Mouse (Mus musculus) embryonic facial prominence, embryonic 11.5 days (tissue): ENCODE measurements at regions not wholly inside any gene's neighbourhood (a gene's known extent, or its start where the extent isn't known, plus 50 kb on each side); places are given as distances from the start of the nearest gene placed in this dataset.

Experiments used
- ATAC-seq: fragments of 200-750 bp; cut with Nextera tagmentation; replicated peaks from 2 replicates; pipeline ENCODE4 v1.8.0; 2017; ENCODE audit warnings: low read depth; ENCODE audit not compliant: insufficient number of reproducible peaks, low FRiP score, low TSS enrichment
- DNase-seq: peaks from one replicate; pipeline ENCODE4 v3.0.0-alpha.2; 2015; ENCODE audit warnings: low spot score
- H3K27ac ChIP-seq: fragments of 300-500 bp; sonication (generic); replicated peaks from 2 replicates; pipeline ENCODE4 v1.5.1; 2014; ENCODE audit warnings: mild to moderate bottlenecking, low read depth, low read length, control low read depth
- H3K27me3 ChIP-seq: fragments of 300-500 bp; sonication (generic); 2 replicates; pipeline ENCODE4 v1.6.1; 2014; ENCODE audit warnings: mild to moderate bottlenecking, low read length, moderate library complexity, mixed read lengths; ENCODE audit not compliant: control insufficient read depth, insufficient read depth
- H3K36me3 ChIP-seq: fragments of 300-500 bp; sonication (generic); replicated peaks from 2 replicates; pipeline ENCODE4 v1.6.1; 2014; ENCODE audit warnings: low read depth, mild to moderate bottlenecking, low read length, moderate library complexity, mixed read lengths; ENCODE audit not compliant: control insufficient read depth, insufficient read depth
- H3K4me1 ChIP-seq: fragments of 300-500 bp; sonication (generic); 2 replicates; pipeline ENCODE4 v1.6.1; 2014; ENCODE audit warnings: low read length, mixed read lengths; ENCODE audit not compliant: control insufficient read depth, insufficient read depth
- H3K4me2 ChIP-seq: fragments of 300-500 bp; sonication (generic); 2 replicates; pipeline ENCODE4 v1.6.1; 2014; ENCODE audit warnings: low read depth, mild to moderate bottlenecking, control low read depth, low read length, moderate library complexity
- H3K4me3 ChIP-seq: fragments of 300-500 bp; sonication (generic); 2 replicates; pipeline ENCODE4 v1.5.1; 2014; ENCODE audit warnings: low read depth, low read length, control low read depth
- H3K9ac ChIP-seq: fragments of 300-500 bp; sonication (generic); replicated peaks from 2 replicates; pipeline ENCODE4 v1.6.1; 2014; ENCODE audit warnings: mild to moderate bottlenecking, control low read depth, low read length
- H3K9me3 ChIP-seq: fragments of 300-500 bp; sonication (generic); replicated peaks from 2 replicates; pipeline ENCODE4 v1.6.1; 2016; ENCODE audit warnings: mild to moderate bottlenecking, low read length, inconsistent platforms, mixed read lengths; ENCODE audit not compliant: control insufficient read depth
- WGBS: fragments of 180-500 bp; shearing (Covaris S2); extraction: QIAGEN DNeasy Blood & Tissue Kit; methylation state at CpG from one replicate; pipeline ENCODE4 v1.1.7; 2014; 5-methylcytosine and 5-hydroxymethylcytosine counted together

GRCm38 (mm10) chr14:76617447-76617846 is 60.8 kb upstream of the Serp2 start:
- no peak overlapping the region for H3K4me3 ChIP-seq
- H3K36me3 ChIP-seq: no peaks in the 10 kb centered on the region
- no peaks in the 10 kb centered on the region for H3K4me1 ChIP-seq
- WGBS: 83% methylated on average over 11 of the region's 11 CpGs
- no peak overlapping the region for H3K27ac ChIP-seq
- DNase-seq (no peak), ATAC-seq (no peak)
- H3K4me2 ChIP-seq: no peak overlapping the region
- no peaks in the 10 kb centered on the region for H3K9me3 ChIP-seq
- no peaks in the 10 kb centered on the region for H3K27me3 ChIP-seq
- H3K9ac ChIP-seq: no peak overlapping the region

- ATAC-seq (no peak), DNase-seq (no peak)
- no peak overlapping the region for H3K27ac ChIP-seq
- H3K36me3 ChIP-seq: no peaks in the 10 kb centered on the region
- H3K9ac ChIP-seq: no peak overlapping the region
- H3K4me3 ChIP-seq: no peak overlapping the region
- no peaks in the 10 kb centered on the region for H3K9me3 ChIP-seq
- no peak overlapping the region for H3K4me2 ChIP-seq
- H3K27me3 ChIP-seq: no peaks in the 10 kb centered on the region
- 35% methylated on average over 3 of the region's 3 CpGs for whole genome bisulfite sequencing
- no peaks in the 10 kb centered on the region for H3K4me1 ChIP-seq
Observed at GRCm38 (mm10) chr14:76616367-76616683, 59.6 kb upstream of the Serp2 start.

GRCm38 (mm10) chr14:76615603-76616366 is 59.1 kb upstream of the Serp2 start:
- DNase-seq (no peak), ATAC-seq (no peak)
- Histone ChIP-seq H3K4me3 (no peak overlapping the region), H3K9ac (no peak overlapping the region), H3K9me3 (no peaks in the 10 kb centered on the region), H3K27ac (no peak overlapping the region), H3K4me1 (no peaks in the 10 kb centered on the region), H3K36me3 (no peaks in the 10 kb centered on the region), H3K27me3 (no peaks in the 10 kb centered on the region), H3K4me2 (no peak overlapping the region)
- WGBS: 66% methylated on average over 8 of the region's 8 CpGs

- Histone ChIP-seq H3K9me3 (no peaks in the 10 kb centered on the region), H3K36me3 (no peaks in the 10 kb centered on the region), H3K4me3 (no peak overlapping the region), H3K27ac (no peak overlapping the region), H3K4me1 (no peaks in the 10 kb centered on the region), H3K9ac (no peak overlapping the region), H3K4me2 (no peak overlapping the region), H3K27me3 (no peaks in the 10 kb centered on the region)
- WGBS: 72% methylated on average over 11 of the region's 11 CpGs
- DNase-seq: no peak
- ATAC-seq: no peak
Observed at GRCm38 (mm10) chr14:76615182-76615581, 58.5 kb upstream of the Serp2 start.

- Histone ChIP-seq H3K36me3 (no peaks in the 10 kb centered on the region), H3K9ac (no peak overlapping the region), H3K4me1 (no peaks in the 10 kb centered on the region), H3K4me2 (no peak overlapping the region), H3K27ac (no peak overlapping the region), H3K27me3 (no peaks in the 10 kb centered on the region), H3K4me3 (no peak overlapping the region), H3K9me3 (no peaks in the 10 kb centered on the region)
- no peak for ATAC-seq
- DNase-seq: no peak
- WGBS: 85% methylated on average over 5 of the region's 5 CpGs
Observed at GRCm38 (mm10) chr14:76614682-76615081, 58.0 kb upstream of the Serp2 start.

GRCm38 (mm10) chr14:76613604-76614003 is 56.9 kb upstream of the Serp2 start:
- 91% methylated on average over 6 of the region's 6 CpGs for WGBS
- Histone ChIP-seq H3K4me3 (no peak overlapping the region), H3K36me3 (no peaks in the 10 kb centered on the region), H3K27ac (no peak overlapping the region), H3K9ac (no peak overlapping the region), H3K4me2 (no peak overlapping the region), H3K27me3 (no peaks in the 10 kb centered on the region), H3K4me1 (no peaks in the 10 kb centered on the region), H3K9me3 (no peaks in the 10 kb centered on the region)
- ATAC-seq (no peak), DNase-seq (no peak)

DNA sequence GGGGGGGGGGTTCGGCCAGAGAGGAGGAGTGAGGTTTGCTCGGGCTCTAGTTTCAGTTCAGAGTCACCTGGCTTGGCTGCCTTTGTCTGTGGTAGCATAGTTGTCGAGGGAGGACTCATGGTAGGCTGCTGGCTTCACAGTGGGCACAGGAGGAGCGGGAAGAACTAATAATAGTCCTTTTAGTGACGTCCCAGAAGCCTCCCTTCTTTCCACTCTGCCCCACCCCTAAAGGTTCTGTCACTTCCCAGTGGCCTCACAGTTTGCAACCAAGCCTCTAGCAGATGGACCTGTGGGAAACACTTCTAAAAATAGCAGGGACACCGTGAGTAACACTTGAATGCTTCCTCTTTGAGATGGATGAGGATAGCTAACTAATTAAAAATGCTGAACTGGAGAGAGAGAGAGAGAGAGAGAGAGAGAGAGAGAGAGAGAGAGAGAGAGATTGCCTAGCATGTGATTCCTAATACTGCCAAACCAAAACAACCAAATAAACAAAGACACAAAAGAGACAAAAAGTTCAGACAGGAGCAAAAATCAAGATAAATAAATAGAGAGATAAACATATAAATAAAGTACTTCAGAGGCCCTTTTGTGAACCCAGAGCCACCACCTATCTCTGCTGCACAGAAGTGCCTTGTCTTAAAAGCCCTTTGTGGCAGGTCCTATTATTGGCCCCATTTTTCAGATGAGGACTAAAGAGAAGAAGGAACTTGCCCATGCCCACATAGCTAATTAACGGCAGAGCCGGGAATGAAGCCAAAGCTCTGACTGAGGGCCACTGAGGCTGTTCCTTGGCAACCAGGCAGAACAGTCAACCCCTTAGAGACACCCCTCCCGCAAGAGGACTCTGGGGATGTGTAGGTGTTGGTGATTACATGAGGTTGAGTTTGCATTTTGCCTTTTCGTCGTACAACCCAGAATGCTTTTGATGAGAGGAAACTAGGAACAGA is 54.0 kb upstream of the Serp2 start:
- Histone ChIP-seq H3K9me3 (no peaks in the 10 kb centered on the region), H3K4me1 (no peaks in the 10 kb centered on the region), H3K27ac (no peak overlapping the region), H3K27me3 (no peaks in the 10 kb centered on the region), H3K9ac (no peak overlapping the region), H3K4me2 (no peak overlapping the region), H3K4me3 (no peak overlapping the region), H3K36me3 (no peaks in the 10 kb centered on the region)
- DNase-seq (no peak), ATAC-seq (no peak)
- 55% methylated on average over 11 of the region's 11 CpGs for WGBS
